Mouse (Mus musculus) CH12.LX (cell line): ENCODE measurements around the gene Gm32742. TPM values are rescaled to one million over a fixed set of nuclear protein-coding genes. Genes with fewer than 3 reads are reported as not detected.
A peak's percentile ranks its signal among the peaks of the same experiment; 100 is the strongest.

ENCODE experiments used
- DNase-seq: peaks from one replicate; pipeline ENCODE4 v3.0.0-alpha.2; 2013; ENCODE audit errors: extremely low read depth
- H3K27ac ChIP-seq: 2 replicates; pipeline ENCODE4 v1.5.1; 2012; ENCODE audit warnings: low read depth, mild to moderate bottlenecking, control low read depth, moderate library complexity; ENCODE audit not compliant: insufficient read depth
- H3K27me3 ChIP-seq: replicated peaks from 2 replicates; pipeline ENCODE3; 2012; ENCODE audit warnings: inconsistent platforms
- H3K36me3 ChIP-seq, 2 experiments: replicated peaks in 1 of 2; 2 replicates each; pipeline versions ENCODE3 to v1.6.1; 2012; ENCODE audit warnings: inconsistent platforms in 1 of 2, low read length in 1 of 2, mild to moderate bottlenecking in 1 of 2, mixed read lengths in 1 of 2, moderate library complexity in 1 of 2; ENCODE audit not compliant: control insufficient read depth in 1 of 2, insufficient read depth in 1 of 2
- H3K4me1 ChIP-seq, 2 experiments: 2 replicates each; pipeline ENCODE4 v1.6.1; 2012; ENCODE audit warnings: inconsistent platforms in 1 of 2, moderate library complexity in 1 of 2; ENCODE audit not compliant: insufficient read depth in 2 of 2, control insufficient read depth in 1 of 2
- H3K4me2 ChIP-seq: 2 replicates; pipeline ENCODE4 v1.6.1; 2012; ENCODE audit warnings: low read depth, mild to moderate bottlenecking, control low read depth; ENCODE audit not compliant: poor library complexity, insufficient read depth, severe bottlenecking
- H3K4me3 ChIP-seq, 3 experiments: fragments of 150-350 bp in 1 of 3; sonication (generic) in 1 of 3; replicated peaks in 1 of 3; 2 replicates each; pipeline versions ENCODE3 to v1.5.1; 2011 to 2012; ENCODE audit warnings: low read depth in 2 of 3, low read length in 2 of 3, mild to moderate bottlenecking in 2 of 3, moderate library complexity in 2 of 3, control low read depth in 1 of 3, improper control_type of control experiment in 1 of 3, inconsistent platforms in 1 of 3, mixed read lengths in 1 of 3; ENCODE audit not compliant: poor library complexity in 1 of 3
- H3K79me2 ChIP-seq: replicated peaks from 2 replicates; pipeline ENCODE4 v1.6.1; 2012; ENCODE audit warnings: mild to moderate bottlenecking, moderate library complexity; ENCODE audit not compliant: control insufficient read depth, poor library complexity, insufficient read depth, severe bottlenecking; ENCODE audit errors: extremely low read depth
- H3K9ac ChIP-seq: 2 replicates; pipeline ENCODE4 v1.6.1; 2012; ENCODE audit warnings: low read depth, mild to moderate bottlenecking, control low read depth, moderate library complexity; ENCODE audit not compliant: insufficient read depth
- H3K9me3 ChIP-seq: replicated peaks from 2 replicates; pipeline ENCODE3; 2012; ENCODE audit warnings: low read length, inconsistent platforms, mixed read lengths
- BHLHE40 ChIP-seq: IDR thresholded peaks from 2 replicates; pipeline ENCODE4 v1.6.1; 2011; ENCODE audit warnings: mild to moderate bottlenecking, low read depth, low read length, improper control_type of control experiment
- CHD1 ChIP-seq: IDR thresholded peaks from 2 replicates; pipeline ENCODE4 v1.6.1; 2012; ENCODE audit warnings: low read depth, low read length, improper control_type of control experiment, inconsistent platforms
- CHD2 ChIP-seq: IDR thresholded peaks from 2 replicates; pipeline ENCODE4 v1.6.1; 2011; ENCODE audit warnings: low read length, improper control_type of control experiment
- CTCF ChIP-seq, 2 experiments: IDR thresholded peaks in 1 of 2; conservative IDR thresholded peaks in 1 of 2; 2 replicates each; pipeline ENCODE4 v1.5.1; 2011 to 2012; ENCODE audit warnings: low read depth in 2 of 2, low read length in 2 of 2, improper control_type of control experiment in 1 of 2, inconsistent platforms in 1 of 2, mild to moderate bottlenecking in 1 of 2, moderate library complexity in 1 of 2
- ELF1 ChIP-seq: IDR thresholded peaks from 2 replicates; pipeline ENCODE4 v1.6.1; 2014; ENCODE audit warnings: low read depth, mild to moderate bottlenecking, inconsistent platforms, low read length, improper control_type of control experiment
- EP300 ChIP-seq: IDR thresholded peaks from 2 replicates; pipeline ENCODE4 v1.6.1; 2011; ENCODE audit warnings: low read length, improper control_type of control experiment
- ETS1 ChIP-seq: conservative IDR thresholded peaks from 2 replicates; pipeline ENCODE4 v1.6.1; 2012; ENCODE audit warnings: low read depth, mild to moderate bottlenecking, inconsistent platforms, low read length, improper control_type of control experiment, moderate library complexity
- GABPA ChIP-seq: IDR thresholded peaks from 2 replicates; pipeline ENCODE4 v1.6.1; 2012; ENCODE audit warnings: low read depth, low read length, improper control_type of control experiment, inconsistent platforms; ENCODE audit not compliant: insufficient replicate concordance
- JUN ChIP-seq: IDR thresholded peaks from 2 replicates; pipeline ENCODE4 v1.6.1; 2011; ENCODE audit warnings: low read depth, mild to moderate bottlenecking, low read length, improper control_type of control experiment, moderate library complexity; ENCODE audit not compliant: insufficient read depth
- JUND ChIP-seq: conservative IDR thresholded peaks from 2 replicates; pipeline ENCODE4 v1.6.1; 2011; ENCODE audit warnings: low read depth, low read length, improper control_type of control experiment
- KAT2A ChIP-seq: IDR thresholded peaks from 2 replicates; pipeline ENCODE4 v1.6.1; 2012; ENCODE audit warnings: low read length, improper control_type of control experiment, inconsistent platforms; ENCODE audit not compliant: insufficient replicate concordance
- MAZ ChIP-seq: IDR thresholded peaks from 2 replicates; pipeline ENCODE4 v1.6.1; 2012; ENCODE audit warnings: low read depth, mild to moderate bottlenecking, inconsistent platforms, low read length, improper control_type of control experiment, moderate library complexity
- MEF2A ChIP-seq: IDR thresholded peaks from 2 replicates; pipeline ENCODE4 v1.6.1; 2014; ENCODE audit warnings: low read depth, mild to moderate bottlenecking, inconsistent platforms, low read length, improper control_type of control experiment, borderline replicate concordance
- NRF1 ChIP-seq: IDR thresholded peaks from 2 replicates; pipeline ENCODE4 v1.6.1; 2014; ENCODE audit warnings: low read depth, mild to moderate bottlenecking, inconsistent platforms, low read length, improper control_type of control experiment, moderate library complexity
- PAX5 ChIP-seq: IDR thresholded peaks from 2 replicates; pipeline ENCODE4 v1.6.1; 2012; ENCODE audit warnings: low read length, inconsistent platforms, mixed read lengths
- POLR2A ChIP-seq: IDR thresholded peaks from 2 replicates; pipeline ENCODE4 v1.6.1; 2011; ENCODE audit warnings: low read depth, mild to moderate bottlenecking, improper control_type of control experiment, low read length
- POLR2AphosphoS2 ChIP-seq: IDR thresholded peaks from 2 replicates; pipeline ENCODE4 v1.6.1; 2011; ENCODE audit warnings: low read depth, low read length, improper control_type of control experiment
- RAD21 ChIP-seq: IDR thresholded peaks from 2 replicates; pipeline ENCODE4 v1.6.1; 2011; ENCODE audit warnings: low read depth, mild to moderate bottlenecking, low read length, improper control_type of control experiment, moderate library complexity
- RCOR1 ChIP-seq: conservative IDR thresholded peaks from 2 replicates; pipeline ENCODE4 v1.6.1; 2012; ENCODE audit warnings: low read depth, mild to moderate bottlenecking, inconsistent platforms, low read length, improper control_type of control experiment
- SMC3 ChIP-seq: IDR thresholded peaks from 2 replicates; pipeline ENCODE4 v1.6.1; 2011; ENCODE audit warnings: low read depth, low read length, improper control_type of control experiment
- TBP ChIP-seq: conservative IDR thresholded peaks from 2 replicates; pipeline ENCODE4 v1.6.1; 2011; ENCODE audit warnings: low read depth, low read length, improper control_type of control experiment
- UBTF ChIP-seq: IDR thresholded peaks from 2 replicates; pipeline ENCODE4 v1.6.1; 2012; ENCODE audit warnings: low read depth, mild to moderate bottlenecking, inconsistent platforms, low read length, improper control_type of control experiment, moderate library complexity
- USF2 ChIP-seq: conservative IDR thresholded peaks from 2 replicates; pipeline ENCODE4 v1.6.1; 2011; ENCODE audit warnings: low read depth, low read length, improper control_type of control experiment
- ZC3H11A ChIP-seq: IDR thresholded peaks from 2 replicates; pipeline ENCODE4 v1.6.1; 2012; ENCODE audit warnings: low read depth, mild to moderate bottlenecking, inconsistent platforms, low read length, improper control_type of control experiment
- ZKSCAN1 ChIP-seq: IDR thresholded peaks from 2 replicates; pipeline ENCODE4 v1.6.1; 2012; ENCODE audit warnings: low read depth, inconsistent platforms, low read length, improper control_type of control experiment, borderline replicate concordance
- ZNF384 ChIP-seq: IDR thresholded peaks from 2 replicates; pipeline ENCODE4 v1.6.1; 2012; ENCODE audit warnings: low read depth, low read length, improper control_type of control experiment, inconsistent platforms
- dilution Hi-C: fragments of 300-500 bp; cut with MboI; formaldehyde crosslinking; loops from 2 replicates; pipeline ENCODE4 v1.14.3; 2020; ENCODE audit warnings: low sequenced_read_pairs; ENCODE audit not compliant: extremely low pct_unique_long_range_greater_than_20kb, extremely low pct_ligation_motif_present
- in situ Hi-C: fragments of 300-500 bp; cut with MboI; formaldehyde crosslinking; loops from 3 replicates; pipeline ENCODE4 v1.14.3; 2019; ENCODE audit warnings: low sequenced_read_pairs, low pct_ligation_motif_present, low pct_unique_long_range_greater_than_20kb, mixed read lengths
- polyA plus RNA-seq: library from polyadenylated mRNA; unstranded; fragments of >175 nt; gene quantifications from 2 replicates; pipeline ENCODE4 v1.2.1, GENCODE M21; 2012; ENCODE audit warnings: low read depth; ENCODE audit not compliant: insufficient read length
- total RNA-seq, 2 experiments: library from RNA; depleted of rRNA; stranded (reverse); fragments of 300-350 nt in 1 of 2; fragments of >200 nt in 1 of 2; gene quantifications; 2 replicates each; pipeline ENCODE4 v1.2.3; 2012 to 2014

The Gm32742 gene
- total and polyA plus RNA-seq, 3 experiments = 0.23 to 0.77 (median 0.42) TPM

DNA sequence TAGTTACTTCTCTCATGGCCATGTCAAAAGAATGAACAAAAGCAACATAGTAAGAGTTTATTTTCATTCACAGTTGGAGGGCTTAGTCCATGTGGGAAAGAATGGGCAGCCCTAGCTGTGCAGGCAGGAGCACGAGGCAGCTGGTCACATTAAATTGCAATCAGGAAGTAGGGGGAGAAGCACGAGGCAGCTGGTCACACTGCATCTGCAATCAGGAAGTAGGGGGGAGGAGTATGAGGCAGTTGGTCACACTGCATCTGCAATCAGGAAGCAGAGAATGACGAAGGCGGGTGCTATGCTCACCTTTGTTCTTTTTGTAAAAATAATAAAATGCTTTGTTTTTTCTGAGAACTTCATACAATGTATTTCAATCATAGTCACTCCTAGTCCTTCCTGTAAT, 29.5 kb upstream of the Gm32742 start:
- no peak overlapping the region for H3K9ac ChIP-seq
- no peaks in the 10 kb centered on the region for H3K79me2 ChIP-seq
- H3K36me3 ChIP-seq = no peaks in the 10 kb centered on the region
- H3K27me3 ChIP-seq = no peaks in the 10 kb centered on the region
- no peak overlapping the region for H3K4me2 ChIP-seq
- peaks cover under 1 to 2% of the 10 kb centered on the region in 2 experiments; a peak in 2 of 4 replicates for H3K4me1 ChIP-seq
- no peak for DNase-seq
- H3K27ac ChIP-seq = no peak overlapping the region
- dilution Hi-C loops (no loop called here), in situ Hi-C loops (no loop called here)
- TF ChIP-seq KAT2A (no peak), ZNF384 (no peak), ELF1 (peak; percentile 53; the same call in 1 of the 2 replicates), POLR2AphosphoS2 (no peak), CHD1 (no peak), ETS1 (no peak), NRF1 (no peak)
- peaks cover 2% of the 10 kb centered on the region for H3K9me3 ChIP-seq
- H3K4me3 ChIP-seq = no peak overlapping the region

DNA sequence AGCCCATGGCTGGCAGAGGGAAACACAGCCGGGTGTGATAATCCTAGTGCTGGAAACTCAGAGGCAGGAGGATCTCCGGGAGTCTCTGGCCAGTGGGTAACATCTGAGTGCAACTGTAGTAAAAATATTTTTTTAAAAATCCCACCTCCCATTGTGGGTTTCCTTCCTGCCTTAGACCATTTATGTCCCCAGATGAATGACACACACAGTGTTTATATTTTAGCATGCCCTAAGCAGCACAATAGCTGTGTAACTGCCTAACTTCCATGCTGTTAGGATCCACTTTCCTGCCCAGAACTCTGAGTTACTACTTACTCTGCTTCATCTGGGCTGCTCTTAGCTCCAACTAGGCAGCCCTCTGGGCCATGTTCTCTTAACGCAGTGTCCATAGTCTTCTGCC, 25.3 kb upstream of the Gm32742 start:
- peaks cover 0 to 2% of the 10 kb centered on the region in 2 experiments; a peak in 1 of 4 replicates for H3K4me1 ChIP-seq
- dilution Hi-C loops = no loop called here
- in situ Hi-C loops = no loop called here

DNA sequence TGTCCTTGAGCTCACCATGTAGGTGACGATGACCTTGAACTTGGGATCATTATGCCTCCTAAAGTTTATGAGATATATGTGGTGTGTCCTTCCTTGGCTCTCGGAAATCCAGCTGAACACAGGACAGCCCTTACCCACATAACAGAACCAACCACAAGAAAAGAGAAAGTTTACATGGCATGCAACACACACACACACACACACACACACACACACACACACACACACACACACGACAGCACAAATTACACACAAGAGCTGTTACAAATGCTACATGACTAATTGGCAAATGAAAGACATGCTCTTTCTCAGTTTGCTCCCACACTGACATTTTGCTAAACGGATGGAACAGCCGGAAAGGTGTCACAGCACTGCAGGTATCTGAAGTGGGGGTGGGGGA, 20.6 kb upstream of the Gm32742 start:
- H3K79me2 ChIP-seq = no peaks in the 10 kb centered on the region
- peaks cover 10 to 40% of the 10 kb centered on the region in 2 experiments for H3K4me1 ChIP-seq
- H3K27me3 ChIP-seq = no peaks in the 10 kb centered on the region
- no peak overlapping the region for H3K4me3 ChIP-seq
- H3K4me2 ChIP-seq = no peak overlapping the region
- no peak overlapping the region for H3K9ac ChIP-seq
- no peak for DNase-seq
- H3K36me3 ChIP-seq = no peaks in the 10 kb centered on the region
- in situ Hi-C loops (no loop called here), dilution Hi-C loops (no loop called here)
- no peak for TF ChIP-seq ZC3H11A
- TF ChIP-seq MAZ = no peak
- TF ChIP-seq JUND = no peak
- no peak for TF ChIP-seq POLR2A
- no peak for TF ChIP-seq CHD2
- no peak for TF ChIP-seq ZKSCAN1
- no peak for TF ChIP-seq MEF2A
- TF ChIP-seq UBTF = no peak
- no peak for TF ChIP-seq ELF1
- TF ChIP-seq RCOR1 = no peak
- TF ChIP-seq GABPA = no peak
- TF ChIP-seq RAD21 = no peak
- no peaks in the 10 kb centered on the region for H3K9me3 ChIP-seq
- no peak overlapping the region for H3K27ac ChIP-seq

More for the DNA sequence above, 25.3 kb upstream of the Gm32742 start:
- Histone ChIP-seq H3K27me3 (no peaks in the 10 kb centered on the region), H3K36me3 (no peaks in the 10 kb centered on the region), H3K27ac (no peak overlapping the region), H3K79me2 (no peaks in the 10 kb centered on the region), H3K4me2 (no peak overlapping the region), H3K4me3 (no peak overlapping the region), H3K9me3 (peaks cover 2% of the 10 kb centered on the region), H3K9ac (no peak overlapping the region)
- no peak for TF ChIP-seq SMC3
- TF ChIP-seq CHD2 = no peak
- no peak for TF ChIP-seq EP300
- TF ChIP-seq ZNF384 = no peak
- no peak for TF ChIP-seq KAT2A
- TF ChIP-seq PAX5 = no peak
- no peak for TF ChIP-seq CTCF (conservative IDR thresholded peaks at IDR 0.05 in 1 of 2, IDR thresholded peaks at IDR 0.05 in 1 of 2; ENCODE audit: low read depth in 2 of 2, low read length in 2 of 2)
- TF ChIP-seq JUND = no peak
- TF ChIP-seq JUN = no peak
- no peak for TF ChIP-seq CHD1
- TF ChIP-seq TBP = no peak
- TF ChIP-seq USF2 = no peak
- no peak for TF ChIP-seq ZC3H11A
- no peak for TF ChIP-seq MAZ
- no peak for TF ChIP-seq BHLHE40
- no peak for TF ChIP-seq UBTF
- no peak for DNase-seq
